Mouse (Mus musculus): ENCODE data around the gene Tmem88. TPM values are rescaled to one million over a fixed set of nuclear protein-coding genes. Genes with fewer than 3 reads are reported as not detected.
"Not testable (repeated sequence)": the region's sequence is repeated elsewhere in the genome, so short reads cannot be mapped to it uniquely, and the experiment has no call there.

Tmem88 gene
- polyA plus RNA-seq, 1 experiment from 2014 or later, result 39.6 TPM

- Histone ChIP-seq H3K4me3 (ENCODE audit: low read length) (peak overlapping the region; percentile 83), H3K27ac (ENCODE audit: low read length) (peak overlapping the region; percentile 99), H3K4me1 (ENCODE audit: control insufficient read depth, insufficient read depth, low read length) (peaks cover 26% of the 10 kb centered on the region), H3K9ac (ENCODE audit: low read length) (peak overlapping the region; percentile 96), H3K4me2 (ENCODE audit: low read depth, low read length) (peak overlapping the region; percentile 72)
- ATAC-seq (replicated peaks; ENCODE audit: extremely low read depth, insufficient read depth, low FRiP score); H3K36me3 ChIP-seq (ENCODE audit: control insufficient read depth, insufficient read depth); H3K27me3 ChIP-seq (ENCODE audit: control insufficient read depth, insufficient read depth, low read length); H3K9me3 ChIP-seq (replicated peaks; ENCODE audit: control insufficient read depth, low read length): not testable (repeated sequence)
- WGBS, result 1% methylated on average over 31 of the region's 31 CpGs
Observed at GRCm38 (mm10) chr11:69394591-69395167, 3.4 kb downstream of the Tmem88 start.

DNA sequence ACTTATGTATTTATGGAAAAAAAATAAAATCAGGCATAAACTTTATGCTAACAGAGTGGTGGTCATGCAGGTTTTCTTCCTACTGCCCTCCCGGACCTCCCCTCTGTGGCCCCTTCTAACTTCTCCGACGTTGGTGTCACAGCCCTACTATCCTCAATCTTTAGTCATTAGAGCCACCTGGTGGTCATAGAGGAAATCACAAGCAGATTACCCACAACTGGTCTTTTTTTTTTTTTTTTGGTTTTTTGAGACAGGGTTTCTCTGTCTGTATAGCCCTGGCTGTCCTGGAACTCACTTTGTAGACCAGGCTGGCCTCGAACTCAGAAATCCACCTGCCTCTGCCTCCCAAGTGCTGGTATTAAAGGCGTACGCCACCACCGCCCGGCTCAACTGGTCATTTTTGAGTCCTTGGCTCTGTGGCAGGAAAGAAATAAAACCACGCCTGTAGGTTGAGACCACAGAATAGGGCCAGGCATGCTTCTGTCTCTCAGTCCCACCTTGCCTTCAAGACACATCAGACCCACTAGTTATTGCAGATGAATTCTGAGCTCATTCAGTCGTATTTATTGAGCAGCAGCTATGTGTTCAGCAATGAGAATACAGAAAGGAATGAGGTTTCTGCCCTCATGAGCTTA, 7.5 kb downstream of the Tmem88 start:
- H3K27ac ChIP-seq (ENCODE audit: low read length), result no peak overlapping the region
- no peak overlapping the region for H3K4me3 ChIP-seq (ENCODE audit: low read length)
- peaks cover 5% of the 10 kb centered on the region for H3K4me1 ChIP-seq (ENCODE audit: control insufficient read depth, insufficient read depth, low read length)
- H3K36me3 ChIP-seq (ENCODE audit: control insufficient read depth, insufficient read depth), result no peaks in the 10 kb centered on the region
- ATAC-seq (replicated peaks; ENCODE audit: extremely low read depth, insufficient read depth, low FRiP score), result no peak; the same call in 1 of the 2 replicates
- no peaks in the 10 kb centered on the region for H3K27me3 ChIP-seq (ENCODE audit: control insufficient read depth, insufficient read depth, low read length)
- no peak overlapping the region; the same call in 1 of the 2 replicates for H3K4me2 ChIP-seq (ENCODE audit: low read depth, low read length)
- no peak overlapping the region for H3K9ac ChIP-seq (ENCODE audit: low read length)
- WGBS, result 54% methylated on average over 10 of the region's 10 CpGs
- H3K9me3 ChIP-seq (replicated peaks; ENCODE audit: control insufficient read depth, low read length), result no peaks in the 10 kb centered on the region

GRCm38 (mm10) chr11:69389531-69390399, 8.3 kb downstream of the Tmem88 start:
- Histone ChIP-seq H3K27me3 (ENCODE audit: control insufficient read depth, insufficient read depth, low read length) (no peaks in the 10 kb centered on the region), H3K4me2 (ENCODE audit: low read depth, low read length) (no peak overlapping the region; the same call in 1 of the 2 replicates), H3K27ac (ENCODE audit: low read length) (no peak overlapping the region), H3K4me1 (ENCODE audit: control insufficient read depth, insufficient read depth, low read length) (peaks cover 5% of the 10 kb centered on the region), H3K9ac (ENCODE audit: low read length) (no peak overlapping the region), H3K36me3 (ENCODE audit: control insufficient read depth, insufficient read depth) (no peaks in the 10 kb centered on the region), H3K9me3 (replicated peaks; ENCODE audit: control insufficient read depth, low read length) (no peaks in the 10 kb centered on the region), H3K4me3 (ENCODE audit: low read length) (no peak overlapping the region)
- no peak for ATAC-seq (replicated peaks; ENCODE audit: extremely low read depth, insufficient read depth, low FRiP score)
- 64% methylated on average over 14 of the region's 14 CpGs for WGBS

GRCm38 (mm10) chr11:69388680-69389079, 9.4 kb downstream of the Tmem88 start:
- Histone ChIP-seq H3K36me3 (ENCODE audit: control insufficient read depth, insufficient read depth) (no peaks in the 10 kb centered on the region), H3K27ac (ENCODE audit: low read length) (no peak overlapping the region), H3K9me3 (replicated peaks; ENCODE audit: control insufficient read depth, low read length) (no peaks in the 10 kb centered on the region), H3K4me3 (ENCODE audit: low read length) (no peak overlapping the region), H3K4me1 (ENCODE audit: control insufficient read depth, insufficient read depth, low read length) (peaks cover 5% of the 10 kb centered on the region), H3K27me3 (ENCODE audit: control insufficient read depth, insufficient read depth, low read length) (no peaks in the 10 kb centered on the region), H3K4me2 (ENCODE audit: low read depth, low read length) (no peak overlapping the region), H3K9ac (ENCODE audit: low read length) (no peak overlapping the region)
- ATAC-seq (replicated peaks; ENCODE audit: extremely low read depth, insufficient read depth, low FRiP score), result no peak
- WGBS, result 95% methylated on average over 4 of the region's 4 CpGs

- H3K27me3 ChIP-seq (ENCODE audit: control insufficient read depth, insufficient read depth, low read length), result no peaks in the 10 kb centered on the region
- H3K9me3 ChIP-seq (replicated peaks; ENCODE audit: control insufficient read depth, low read length), result no peaks in the 10 kb centered on the region
- WGBS, result 70% methylated on average over 7 of the region's 7 CpGs
- no peak for ATAC-seq (replicated peaks; ENCODE audit: extremely low read depth, insufficient read depth, low FRiP score)
- peaks cover 9% of the 10 kb centered on the region for H3K4me1 ChIP-seq (ENCODE audit: control insufficient read depth, insufficient read depth, low read length)
- no peaks in the 10 kb centered on the region for H3K36me3 ChIP-seq (ENCODE audit: control insufficient read depth, insufficient read depth)
- H3K9ac ChIP-seq (ENCODE audit: low read length), result no peak overlapping the region
- no peak overlapping the region for H3K27ac ChIP-seq (ENCODE audit: low read length)
- H3K4me2 ChIP-seq (ENCODE audit: low read depth, low read length), result no peak overlapping the region
- H3K4me3 ChIP-seq (ENCODE audit: low read length), result no peak overlapping the region
Observed at GRCm38 (mm10) chr11:69386758-69387157, 11.3 kb downstream of the Tmem88 start.

DNA sequence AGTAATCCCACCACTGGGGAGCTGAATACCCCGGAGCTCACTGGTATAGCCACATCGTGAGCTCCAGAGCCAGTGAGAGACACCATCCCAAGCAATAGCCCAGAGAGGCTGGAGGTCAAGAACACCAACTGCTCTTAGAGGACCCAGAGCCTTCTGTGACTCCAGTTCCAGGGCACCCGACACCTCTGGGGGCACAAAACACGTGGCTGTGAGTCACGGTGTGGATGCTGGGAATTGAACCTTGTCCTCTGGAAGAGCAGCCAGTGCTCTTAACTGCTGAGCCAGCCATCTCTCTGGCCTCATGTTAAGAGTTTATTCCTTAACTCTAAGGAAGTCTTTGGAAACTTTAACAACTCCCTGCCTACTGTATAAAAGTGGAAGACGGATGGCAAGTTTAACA, 13.1 kb downstream of the Tmem88 start:
- Histone ChIP-seq H3K36me3 (ENCODE audit: control insufficient read depth, insufficient read depth) (no peaks in the 10 kb centered on the region), H3K27ac (ENCODE audit: low read length) (no peak overlapping the region), H3K27me3 (ENCODE audit: control insufficient read depth, insufficient read depth, low read length) (no peaks in the 10 kb centered on the region), H3K9me3 (replicated peaks; ENCODE audit: control insufficient read depth, low read length) (no peaks in the 10 kb centered on the region), H3K4me3 (ENCODE audit: low read length) (no peak overlapping the region), H3K9ac (ENCODE audit: low read length) (no peak overlapping the region), H3K4me1 (ENCODE audit: control insufficient read depth, insufficient read depth, low read length) (peaks cover 5% of the 10 kb centered on the region), H3K4me2 (ENCODE audit: low read depth, low read length) (no peak overlapping the region)
- no peak for ATAC-seq (replicated peaks; ENCODE audit: extremely low read depth, insufficient read depth, low FRiP score)
- WGBS, result 73% methylated on average over 6 of the region's 6 CpGs

DNA sequence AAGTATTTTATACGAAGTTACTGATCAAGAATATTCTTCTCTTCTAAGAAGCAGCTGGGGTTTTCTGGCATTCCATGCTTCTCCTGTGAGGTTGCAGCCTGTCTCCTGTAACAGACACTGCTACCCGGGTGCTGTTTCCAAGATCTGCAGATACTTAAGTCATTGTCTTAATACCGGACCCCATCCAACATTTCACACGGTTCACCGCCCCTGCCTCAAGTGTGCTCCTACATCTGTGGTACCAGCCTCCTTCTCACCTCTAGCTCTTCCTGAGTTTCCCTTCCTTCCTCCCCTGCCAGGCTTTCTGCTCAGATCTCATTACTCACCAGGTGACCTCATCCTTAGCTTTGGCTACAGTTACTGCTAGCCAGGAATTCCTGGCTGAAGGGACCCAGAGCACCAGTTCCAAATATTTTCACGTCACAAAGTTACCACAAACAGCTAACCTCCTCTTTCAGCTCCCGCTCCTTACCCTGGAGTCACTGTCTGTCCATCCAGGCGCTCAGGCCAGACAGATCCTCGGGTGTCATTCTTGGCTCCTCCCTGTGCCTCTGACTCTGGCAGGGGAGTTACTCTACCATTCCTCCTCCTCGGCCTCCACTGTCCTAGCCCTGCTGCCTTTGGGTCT, 15.4 kb downstream of the Tmem88 start:
- no peaks in the 10 kb centered on the region for H3K27me3 ChIP-seq (ENCODE audit: control insufficient read depth, insufficient read depth, low read length)
- no peak overlapping the region for H3K27ac ChIP-seq (ENCODE audit: low read length)

GRCm38 (mm10) chr11:69381356-69381755, 16.7 kb downstream of the Tmem88 start:
- WGBS, result 57% methylated on average over 6 of the region's 6 CpGs
- ATAC-seq (replicated peaks; ENCODE audit: extremely low read depth, insufficient read depth, low FRiP score), result no peak
- Histone ChIP-seq H3K4me1 (ENCODE audit: control insufficient read depth, insufficient read depth, low read length) (0 out of 2 replicates have a peak, but pooled peaks cover 3% of the 10 kb centered on the region), H3K9ac (ENCODE audit: low read length) (no peak overlapping the region), H3K36me3 (ENCODE audit: control insufficient read depth, insufficient read depth) (no peaks in the 10 kb centered on the region), H3K27ac (ENCODE audit: low read length) (no peak overlapping the region), H3K27me3 (ENCODE audit: control insufficient read depth, insufficient read depth, low read length) (no peaks in the 10 kb centered on the region), H3K4me3 (ENCODE audit: low read length) (no peak overlapping the region), H3K9me3 (replicated peaks; ENCODE audit: control insufficient read depth, low read length) (no peaks in the 10 kb centered on the region), H3K4me2 (ENCODE audit: low read depth, low read length) (no peak overlapping the region)

More for the DNA sequence above, 15.4 kb downstream of the Tmem88 start:
- no peak for ATAC-seq (replicated peaks; ENCODE audit: extremely low read depth, insufficient read depth, low FRiP score)
- Histone ChIP-seq H3K4me1 (ENCODE audit: control insufficient read depth, insufficient read depth, low read length) (0 out of 2 replicates have a peak, but pooled peaks cover 3% of the 10 kb centered on the region), H3K9ac (ENCODE audit: low read length) (no peak overlapping the region), H3K4me2 (ENCODE audit: low read depth, low read length) (no peak overlapping the region), H3K4me3 (ENCODE audit: low read length) (no peak overlapping the region), H3K36me3 (ENCODE audit: control insufficient read depth, insufficient read depth) (no peaks in the 10 kb centered on the region), H3K9me3 (replicated peaks; ENCODE audit: control insufficient read depth, low read length) (no peaks in the 10 kb centered on the region)
- 48% methylated on average over 10 of the region's 10 CpGs for WGBS
